Mouse (Mus musculus) E14TG2a.4 (cell line): ENCODE data around the gene Ngly1.

Experiments
- H3K27me3 ChIP-seq: 2 replicates; pipeline ENCODE4 v1.6.1; 2014; ENCODE audit warnings: low read length, control low read depth; ENCODE audit not compliant: insufficient read depth
- H3K36me3 ChIP-seq: 2 replicates; pipeline ENCODE4 v1.6.1; 2014; ENCODE audit warnings: low read length, control low read depth; ENCODE audit not compliant: insufficient read depth
- H3K4me1 ChIP-seq: replicated peaks from 2 replicates; pipeline ENCODE4 v1.6.1; 2014; ENCODE audit warnings: low read depth, low read length, control low read depth
- H3K4me3 ChIP-seq: replicated peaks from 2 replicates; pipeline ENCODE4 v1.5.1; 2014; ENCODE audit warnings: mild to moderate bottlenecking, low read length
- H3K9me3 ChIP-seq: 2 replicates; pipeline ENCODE4 v1.6.1; 2014; ENCODE audit warnings: low read length, control low read depth
- CTCF ChIP-seq: conservative IDR thresholded peaks from 2 replicates; pipeline ENCODE4 v1.5.1; 2014; ENCODE audit warnings: low read length
- NANOG ChIP-seq: IDR thresholded peaks from 2 replicates; pipeline ENCODE4 v1.6.1; 2014; ENCODE audit warnings: borderline replicate concordance, low read length, mixed read lengths
- POU5F1 ChIP-seq: IDR thresholded peaks from 2 replicates; pipeline ENCODE4 v1.6.1; 2014; ENCODE audit warnings: low read length, borderline replicate concordance

Ngly1 gene

DNA sequence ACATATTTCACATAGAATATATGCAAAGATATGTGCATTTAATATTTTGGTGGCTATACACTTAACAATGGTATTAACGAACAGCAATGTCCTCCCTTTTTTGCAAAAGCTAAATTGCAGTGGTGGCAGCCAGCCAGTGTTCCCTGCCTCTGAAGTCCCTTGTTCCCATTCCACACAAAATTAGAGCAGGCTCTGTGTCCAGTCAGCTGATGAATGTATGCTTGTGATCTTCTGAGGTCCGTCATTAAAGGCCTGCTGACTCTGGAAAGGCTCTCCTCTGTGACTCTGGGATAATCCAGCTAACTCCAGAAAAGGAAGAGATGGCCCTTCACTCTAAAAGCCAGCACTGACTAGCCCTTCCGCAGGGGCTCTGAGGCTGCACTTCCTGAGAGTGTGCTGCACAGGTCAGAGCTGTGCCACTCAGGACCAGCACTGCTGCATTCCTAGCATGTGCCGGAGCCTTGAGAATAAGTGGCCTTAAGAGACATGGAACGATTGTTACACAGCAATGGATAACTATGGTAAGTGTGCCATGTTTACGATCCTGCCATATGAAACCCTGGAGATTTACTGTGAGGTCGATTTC lies 64.9 kb downstream of the Ngly1 start:
- H3K36me3 ChIP-seq, result peaks cover 7% of the 10 kb centered on the region
- H3K4me3 ChIP-seq, result peak overlapping the region; percentile 37; the same call in 1 of the 2 replicates
- peaks cover 8% of the 10 kb centered on the region for H3K9me3 ChIP-seq
- H3K27me3 ChIP-seq, result no peaks in the 10 kb centered on the region
- TF ChIP-seq POU5F1, result no peak
- TF ChIP-seq CTCF, result no peak
- no peak for TF ChIP-seq NANOG
- H3K4me1 ChIP-seq, result peaks cover 44% of the 10 kb centered on the region

- no peak for TF ChIP-seq CTCF
- no peak for TF ChIP-seq NANOG
- peaks cover 44% of the 10 kb centered on the region for H3K4me1 ChIP-seq
- no peaks in the 10 kb centered on the region for H3K36me3 ChIP-seq
- no peaks in the 10 kb centered on the region for H3K27me3 ChIP-seq
- H3K9me3 ChIP-seq, result no peaks in the 10 kb centered on the region
- H3K4me3 ChIP-seq, result no peak overlapping the region
These were observed 65.8 kb downstream of the Ngly1 start for GRCm38 (mm10) chr14:16314842-16315241.

- H3K9me3 ChIP-seq, result no peaks in the 10 kb centered on the region
- TF ChIP-seq NANOG (no peak), POU5F1 (no peak), CTCF (no peak)
These were observed 67.6 kb downstream of the Ngly1 start for GRCm38 (mm10) chr14:16316715-16317114.

GRCm38 (mm10) chr14:16319818-16320217 lies 70.7 kb downstream of the Ngly1 start:
- Histone ChIP-seq H3K4me3 (no peak overlapping the region), H3K9me3 (no peaks in the 10 kb centered on the region), H3K36me3 (no peaks in the 10 kb centered on the region), H3K27me3 (no peaks in the 10 kb centered on the region), H3K4me1 (peaks cover 3% of the 10 kb centered on the region; the same call in 1 of the 2 replicates)
- TF ChIP-seq NANOG (no peak), POU5F1 (no peak), CTCF (no peak)

More at GRCm38 (mm10) chr14:16316715-16317114, 67.6 kb downstream of the Ngly1 start:
- H3K4me3 ChIP-seq, result no peak overlapping the region
- peaks cover 30% of the 10 kb centered on the region for H3K4me1 ChIP-seq
- no peaks in the 10 kb centered on the region for H3K27me3 ChIP-seq
- no peaks in the 10 kb centered on the region for H3K36me3 ChIP-seq

DNA sequence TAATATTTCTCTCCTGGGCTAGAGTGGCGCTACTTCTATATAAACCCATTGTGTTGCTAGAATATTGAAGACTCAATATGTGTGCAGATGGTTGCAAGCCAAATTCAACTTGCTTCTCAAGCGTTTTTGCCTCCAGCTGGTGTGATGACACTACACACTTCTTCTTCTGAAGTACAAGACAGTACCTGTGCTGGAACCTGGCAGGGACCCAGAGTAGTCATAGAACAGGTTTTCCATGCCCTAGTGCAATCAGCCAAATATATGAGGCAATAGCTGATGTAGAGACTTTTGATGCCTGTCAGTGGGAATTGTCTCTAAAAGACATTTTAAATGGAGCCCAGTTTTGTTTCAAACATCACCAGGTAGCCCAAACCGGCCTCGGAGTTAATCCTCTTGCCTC lies 75.3 kb downstream of the Ngly1 start:
- Histone ChIP-seq H3K4me3 (no peak overlapping the region), H3K27me3 (no peaks in the 10 kb centered on the region), H3K4me1 (peaks cover 14% of the 10 kb centered on the region), H3K9me3 (no peaks in the 10 kb centered on the region), H3K36me3 (no peaks in the 10 kb centered on the region)
- TF ChIP-seq NANOG, result no peak
- TF ChIP-seq POU5F1, result no peak
- TF ChIP-seq CTCF, result no peak

GRCm38 (mm10) chr14:16325208-16325607 lies 76.1 kb downstream of the Ngly1 start:
- Histone ChIP-seq H3K9me3 (no peaks in the 10 kb centered on the region), H3K27me3 (no peaks in the 10 kb centered on the region), H3K36me3 (no peaks in the 10 kb centered on the region), H3K4me1 (peaks cover 22% of the 10 kb centered on the region), H3K4me3 (no peak overlapping the region)
- TF ChIP-seq CTCF (peak; percentile 29), NANOG (no peak)

GRCm38 (mm10) chr14:16328531-16328930 lies 79.5 kb downstream of the Ngly1 start:
- H3K27me3 ChIP-seq, result no peaks in the 10 kb centered on the region
- H3K4me1 ChIP-seq, result peaks cover 28% of the 10 kb centered on the region
- H3K9me3 ChIP-seq, result no peaks in the 10 kb centered on the region
- no peaks in the 10 kb centered on the region for H3K36me3 ChIP-seq
- no peak for TF ChIP-seq NANOG
- no peak overlapping the region for H3K4me3 ChIP-seq

DNA sequence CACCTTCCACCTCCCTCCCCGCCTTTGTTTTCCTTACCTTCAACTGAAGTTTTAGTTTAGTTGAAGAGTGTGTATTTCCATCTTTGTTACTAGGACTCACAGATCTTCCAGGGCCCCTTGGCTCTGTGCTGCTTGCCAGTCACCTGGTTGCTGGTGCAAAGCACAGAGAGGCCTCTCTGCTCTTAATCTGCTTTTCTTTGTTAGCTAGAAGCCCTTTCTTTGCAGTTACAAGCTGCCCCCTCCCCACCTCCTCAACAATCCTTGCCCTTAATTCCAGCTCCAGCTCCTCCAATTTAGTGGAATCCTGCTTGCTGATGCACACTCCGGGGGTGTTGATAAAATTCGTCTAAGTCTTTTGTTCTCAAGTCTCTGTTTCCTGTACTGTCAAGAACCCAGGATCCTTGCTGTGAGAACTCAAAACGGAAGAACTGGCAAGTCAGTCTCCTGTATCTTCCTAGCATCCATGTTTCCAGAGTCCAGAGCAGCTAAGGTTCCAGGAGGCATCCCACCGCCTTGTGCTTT lies 79.9 kb downstream of the Ngly1 start:
- H3K36me3 ChIP-seq, result no peaks in the 10 kb centered on the region
- H3K9me3 ChIP-seq, result no peaks in the 10 kb centered on the region
- peaks cover 28% of the 10 kb centered on the region for H3K4me1 ChIP-seq
- no peaks in the 10 kb centered on the region for H3K27me3 ChIP-seq
- H3K4me3 ChIP-seq, result no peak overlapping the region
- no peak; the same call in 1 of the 2 replicates for TF ChIP-seq NANOG
- no peak for TF ChIP-seq CTCF
- TF ChIP-seq POU5F1, result no peak

DNA sequence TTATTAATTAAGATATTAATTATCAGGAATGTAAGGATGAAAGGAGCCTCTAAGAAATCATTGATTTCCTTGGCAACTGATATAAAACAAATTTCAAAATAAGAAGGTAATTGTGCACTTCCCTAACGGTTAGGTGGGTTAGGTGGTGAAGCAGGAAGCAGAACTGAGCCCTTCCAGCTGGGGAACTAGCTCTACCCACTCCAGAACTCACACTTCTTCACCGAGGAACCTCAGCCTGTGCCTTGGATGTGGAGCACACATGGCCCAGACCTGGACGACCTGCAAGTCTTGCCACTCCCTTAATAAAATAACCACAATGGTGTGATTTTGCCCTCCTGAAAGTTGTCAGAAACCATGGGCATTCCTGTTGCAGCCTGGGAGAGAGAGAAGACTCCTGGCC lies 80.7 kb downstream of the Ngly1 start:
- Histone ChIP-seq H3K4me3 (no peak overlapping the region), H3K27me3 (no peaks in the 10 kb centered on the region)
- TF ChIP-seq POU5F1 (no peak), CTCF (no peak), NANOG (no peak)

More for the DNA sequence above, 80.7 kb downstream of the Ngly1 start:
- H3K4me1 ChIP-seq, result peaks cover 28% of the 10 kb centered on the region
- H3K9me3 ChIP-seq, result no peaks in the 10 kb centered on the region
- H3K36me3 ChIP-seq, result no peaks in the 10 kb centered on the region
